Mouse (Mus musculus) embryonic fibroblast, embryonic 13.5 days (primary cell): ENCODE data around the gene Tmprss2.

Experiments
- CTCF ChIP-seq: IDR thresholded peaks from 2 replicates; pipeline ENCODE4 v1.5.1; 2011; ENCODE audit warnings: mild to moderate bottlenecking, control low read depth, low read length, moderate library complexity, borderline replicate concordance; ENCODE audit not compliant: insufficient read depth
- POLR2A ChIP-seq: IDR thresholded peaks from 2 replicates; pipeline ENCODE4 v1.6.1; 2011; ENCODE audit warnings: low read depth, mild to moderate bottlenecking, control low read depth, low read length, moderate library complexity

DNA sequence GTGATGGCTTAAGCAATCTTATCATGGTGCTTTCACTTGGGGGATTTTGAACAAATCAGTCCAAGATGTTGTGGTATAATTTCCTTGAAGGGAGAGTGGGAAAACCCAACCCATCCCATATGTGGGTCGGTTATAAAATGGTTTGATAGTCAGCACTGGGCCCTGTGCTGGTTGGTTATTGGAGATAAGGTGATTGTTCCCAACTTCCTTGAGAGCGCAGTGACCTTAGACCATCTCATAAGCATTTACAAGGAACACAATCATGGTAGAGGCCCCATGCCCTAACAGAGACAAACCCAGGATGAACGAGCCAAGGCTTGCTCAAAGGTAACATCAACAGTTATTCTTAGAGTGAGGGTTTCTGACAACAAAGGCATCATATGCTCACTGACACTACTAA, 28.6 kb upstream of the Tmprss2 start:
- TF ChIP-seq CTCF (no peak), POLR2A (no peak)
